In the genomic region with DNA sequence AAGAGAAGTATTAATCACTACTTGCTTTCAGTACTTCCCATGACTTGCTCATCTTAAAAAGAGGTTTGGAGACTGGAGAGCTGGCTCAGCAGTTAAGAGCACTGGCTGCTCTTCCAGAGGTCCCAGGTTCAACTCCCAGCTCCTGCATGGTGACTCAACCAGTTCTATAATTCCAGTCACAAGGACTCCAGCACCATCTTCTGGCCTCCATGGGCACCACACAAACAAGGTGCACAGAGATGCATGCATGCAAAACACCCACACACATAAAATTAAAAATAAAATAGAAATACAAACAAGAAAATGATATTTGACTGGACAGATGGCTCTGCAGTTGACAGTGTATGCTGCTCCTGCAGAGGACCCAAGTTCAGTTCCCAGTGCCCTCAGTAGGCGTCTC, we compare ENCODE assay signal across 21 mouse cellular contexts. TPM values are rescaled to one million over a fixed set of nuclear protein-coding genes. Genes with fewer than 3 reads are reported as not detected.
DNase-seq lines count a peak whose midpoint lies in the region; ATAC-seq and TF ChIP-seq lines count a peak whose summit lies in the region.
"Had no signal": no experiment of that assay in that cellular context is flagged by ENCODE, and none has a peak within 500 bp of the region (broad histone marks: within the 10 kb centered on the region; RNA-seq: fewer than 3 reads in every experiment).

No protein-coding gene starts in this region.

- H3K4me3 ChIP-seq in forebrain, postnatal 0 days (ENCODE audit: low read depth, low read length) = no peak overlapping the region
- no peak overlapping the region for H3K4me3 ChIP-seq in forebrain, embryonic 16.5 days (replicated peaks; ENCODE audit: low read length)
- H3K4me3 ChIP-seq in left cerebral cortex, adult 2 months = no peak overlapping the region
- H3K4me3 ChIP-seq: embryonic facial prominence, embryonic 15.5 days; forebrain, embryonic 12.5 days; liver, embryonic 13.5 days had no signal

- no peak overlapping the region for H3K27ac ChIP-seq in forebrain, postnatal 0 days (ENCODE audit: low read depth, low read length)
- H3K27ac ChIP-seq in forebrain, embryonic 16.5 days (ENCODE audit: low read length) = no peak overlapping the region
- H3K27ac ChIP-seq in left cerebral cortex, adult 2 months = no peak overlapping the region
- H3K27ac ChIP-seq: embryonic facial prominence, embryonic 15.5 days; forebrain, embryonic 12.5 days; liver, embryonic 13.5 days had no signal

- no peak for DNase-seq in forebrain, postnatal 0 days
- no peak for DNase-seq in left cerebral cortex, adult 2 months (ENCODE audit: extremely low spot score in 1 of 2, low spot score in 2 of 2)
- DNase-seq in left cerebral cortex, postnatal 36 days (ENCODE audit: low spot score in 2 of 2) = no peak
- DNase-seq in 3T3-L1 (ENCODE audit: low read depth, low spot score) = peak; percentile 44
- DNase-seq in adipocyte (ENCODE audit: low spot score) = peak; percentile 13
- DNase-seq in cerebellum, postnatal 36 days = no peak
- DNase-seq in heart, postnatal 10 days = no peak
- DNase-seq: cerebellum, adult 18-20 months; layer of hippocampus, adult 9-11 months; liver, embryonic 13.5 days; midbrain, embryonic 14.5 days had no signal

- H3K9me3 ChIP-seq in forebrain, postnatal 0 days (ENCODE audit: low read length) = no peaks in the 10 kb centered on the region
- H3K9me3 ChIP-seq in forebrain, embryonic 16.5 days (ENCODE audit: control insufficient read depth, low read length) = no peaks in the 10 kb centered on the region
- H3K9me3 ChIP-seq: embryonic facial prominence, embryonic 15.5 days; forebrain, embryonic 12.5 days; liver, embryonic 13.5 days had no signal

- 94% methylated on average over 1 of the region's 1 CpGs for WGBS in forebrain, postnatal 0 days
- WGBS in forebrain, embryonic 16.5 days = 88% methylated on average over 1 of the region's 1 CpGs

- peaks cover 9% of the 10 kb centered on the region for H3K4me1 ChIP-seq in forebrain, postnatal 0 days (ENCODE audit: insufficient read depth)
- peaks cover 16% of the 10 kb centered on the region for H3K4me1 ChIP-seq in forebrain, embryonic 16.5 days (replicated peaks; ENCODE audit: control insufficient read depth, insufficient read depth, low read length)

- no peak overlapping the region for H3K4me2 ChIP-seq in forebrain, postnatal 0 days (ENCODE audit: low read depth)
- no peak overlapping the region for H3K4me2 ChIP-seq in forebrain, embryonic 16.5 days (ENCODE audit: low read length)
- H3K4me2 ChIP-seq: embryonic facial prominence, embryonic 15.5 days; forebrain, embryonic 12.5 days; liver, embryonic 13.5 days had no signal

- TF ChIP-seq CTCF in forebrain, postnatal 0 days (IDR thresholded peaks at IDR 0.05; ENCODE audit: low read depth) = peak; percentile 37
- TF ChIP-seq CTCF in left cerebral cortex, adult 2 months (IDR thresholded peaks at IDR 0.05) = peak; percentile 28

- peaks cover 4% of the 10 kb centered on the region; the same call in 1 of the 2 replicates for H3K36me3 ChIP-seq in forebrain, postnatal 0 days (ENCODE audit: insufficient read depth)
- H3K36me3 ChIP-seq in forebrain, embryonic 16.5 days (ENCODE audit: control insufficient read depth, insufficient read depth) = no peaks in the 10 kb centered on the region
- H3K36me3 ChIP-seq: liver, embryonic 13.5 days had no signal

- no peaks in the 10 kb centered on the region for H3K27me3 ChIP-seq in forebrain, postnatal 0 days (ENCODE audit: insufficient read depth, low read length)
- no peaks in the 10 kb centered on the region for H3K27me3 ChIP-seq in forebrain, embryonic 16.5 days (replicated peaks; ENCODE audit: control insufficient read depth, insufficient read depth, low read length)
- H3K27me3 ChIP-seq: embryonic facial prominence, embryonic 15.5 days; forebrain, embryonic 12.5 days; liver, embryonic 13.5 days had no signal

- H3K9ac ChIP-seq in forebrain, postnatal 0 days = no peak overlapping the region
- H3K9ac ChIP-seq in forebrain, embryonic 16.5 days (replicated peaks; ENCODE audit: low read depth, low read length) = no peak overlapping the region
- H3K9ac ChIP-seq: embryonic facial prominence, embryonic 15.5 days; forebrain, embryonic 12.5 days; liver, embryonic 13.5 days had no signal

- ATAC-seq in forebrain, postnatal 0 days = no peak
- ATAC-seq in forebrain, embryonic 16.5 days = no peak
- ATAC-seq: activated CD4-positive, CD25-positive, alpha-beta regulatory T cell, adult 4 months had no signal

- intact Hi-C loops in left cerebral cortex, adult 2 months (cut with DNase I) = loop anchor here (5.0 kb wide), 3 partner anchors 332 to 602 kb away; no protein-coding TSS in a partner anchor
- intact Hi-C loops in left cerebral cortex, postnatal 36 days (cut with DNase I) = loop anchor here (5.0 to 10.0 kb wide), 2 partner anchors 337 to 420 kb away; partner anchors contain the start of gene Bach2
- intact Hi-C loops in heart, postnatal 10 days (cut with DNase I) = loop anchor here (5.0 kb wide), 2 partner anchors 422 to 602 kb away; no protein-coding TSS in a partner anchor

RNA-seq across cellular contexts. Expression of gene Gja10, which starts 28.0 kb away (rescaled TPM):
- 0.14 TPM in 1 of 2 replicates, not detected in the other for total RNA-seq in forebrain, postnatal 0 days (2014; rRNA removed)
- polyA plus RNA-seq in forebrain, postnatal 0 days (2015; fragmentation: Nextera tagmentation; extraction: Ambion mirVana) = not detected in 2 replicates
- not detected in 2 replicates for polyA plus RNA-seq in forebrain, embryonic 16.5 days (2015; fragmentation: Nextera tagmentation; extraction: Ambion mirVana)
- not detected for total RNA-seq in left cerebral cortex, adult 2 months (2021)
- total RNA-seq in left cerebral cortex, postnatal 36 days (2021) = not detected
- not detected for total RNA-seq in heart, postnatal 10 days (2021)
- total RNA-seq: heart, adult 18-20 months; left cerebral cortex, postnatal 14 days had no signal
- polyA plus RNA-seq: activated CD4-positive, CD25-positive, alpha-beta regulatory T cell, adult 4 months; C2C12; embryonic facial prominence, embryonic 15.5 days; forebrain, embryonic 12.5 days; heart, embryonic 16.5 days; kidney, embryonic 16.5 days; liver, embryonic 13.5 days; neural tube, embryonic 11.5 days had no signal

RNA-seq across cellular contexts. Expression of gene Casp8ap2, which starts 40.6 kb away (rescaled TPM):
- total RNA-seq in forebrain, postnatal 0 days (2014; rRNA removed) = 22.9 and 25.1 TPM in 2 replicates
- 25.4 and 30.4 TPM in 2 replicates for polyA plus RNA-seq in forebrain, postnatal 0 days (2015; fragmentation: Nextera tagmentation; extraction: Ambion mirVana)
- 57.3 and 64.3 TPM in 2 replicates for polyA plus RNA-seq in forebrain, embryonic 16.5 days (2015; fragmentation: Nextera tagmentation; extraction: Ambion mirVana)
- 10 to 100 TPM in 1 of 2 experiments, 1 to 10 TPM in 1; 9.0 to 10.8 TPM for total RNA-seq in left cerebral cortex, adult 2 months (2021)
- total RNA-seq in left cerebral cortex, postnatal 36 days (2021) = 10 to 100 TPM in 1 of 2 experiments, 1 to 10 TPM in 1; 8.4 to 11.7 TPM
- total RNA-seq in heart, postnatal 10 days (2021) = 1 to 10 TPM; 7.2 to 9.0 TPM

Comparison
In these comparisons a context has a peak if more than half of its experiments do, and no peak if none do; other contexts are left out.
1. DNase-seq: peak in 3T3-L1 (single experiment) and adipocyte (single experiment); none in forebrain, postnatal 0 days (single experiment), left cerebral cortex, adult 2 months (0 of 2), left cerebral cortex, postnatal 36 days (0 of 2), cerebellum, postnatal 36 days (0 of 2) and heart, postnatal 10 days (0 of 2).